Mouse (Mus musculus): ENCODE measurements around the gene Uvrag. TPM values are rescaled to one million over a fixed set of nuclear protein-coding genes. Genes with fewer than 3 reads are reported as not detected.

Uvrag gene
- 10.5 and 32.4 TPM in 2 replicates for total RNA-seq (2015; ENCODE audit: low replicate concordance)
- 9.6 and 15.6 TPM in 2 replicates for total RNA-seq (2017; ENCODE audit: low replicate concordance)

GRCm38 (mm10) chr7:99140984-99141918 is at the start of gene Uvrag:
TSS of gene Uvrag (minus strand) at chr7:99141141.
- ATAC-seq (replicated peaks; ENCODE audit: low FRiP score, poor library complexity, severe bottlenecking) = peak; percentile 98

- ATAC-seq (replicated peaks; ENCODE audit: low FRiP score, poor library complexity, severe bottlenecking) = no peak
Measured at GRCm38 (mm10) chr7:99189885-99190284, 48.9 kb upstream of the Uvrag start.

GRCm38 (mm10) chr7:99188630-99189029 is 47.7 kb upstream of the Uvrag start:
- ATAC-seq (replicated peaks; ENCODE audit: low FRiP score, poor library complexity, severe bottlenecking) = no peak

- no peak for ATAC-seq (replicated peaks; ENCODE audit: low FRiP score, poor library complexity, severe bottlenecking)
Measured at GRCm38 (mm10) chr7:99187451-99187850, 46.5 kb upstream of the Uvrag start.

- ATAC-seq (replicated peaks; ENCODE audit: low FRiP score, poor library complexity, severe bottlenecking) = no peak
Measured at GRCm38 (mm10) chr7:99185405-99185804, 44.5 kb upstream of the Uvrag start.

- ATAC-seq (replicated peaks; ENCODE audit: low FRiP score, poor library complexity, severe bottlenecking) = no peak
Measured at GRCm38 (mm10) chr7:99183751-99184150, 42.8 kb upstream of the Uvrag start.

- peak; percentile 70 for ATAC-seq (replicated peaks; ENCODE audit: low FRiP score, poor library complexity, severe bottlenecking)
Measured at GRCm38 (mm10) chr7:99182432-99183172, 41.7 kb upstream of the Uvrag start, which contains the start of gene Dgat2. TSS of gene Dgat2 (minus strand) at chr7:99182719.

- ATAC-seq (replicated peaks; ENCODE audit: low FRiP score, poor library complexity, severe bottlenecking) = no peak
Measured at GRCm38 (mm10) chr7:99181619-99182431, 40.9 kb upstream of the Uvrag start.

GRCm38 (mm10) chr7:99180162-99180561 is 39.2 kb upstream of the Uvrag start:
- ATAC-seq (replicated peaks; ENCODE audit: low FRiP score, poor library complexity, severe bottlenecking) = no peak

GRCm38 (mm10) chr7:99179271-99179670 is 38.3 kb upstream of the Uvrag start:
- ATAC-seq (replicated peaks; ENCODE audit: low FRiP score, poor library complexity, severe bottlenecking) = no peak

GRCm38 (mm10) chr7:99177386-99177785 is 36.4 kb upstream of the Uvrag start:
- no peak for ATAC-seq (replicated peaks; ENCODE audit: low FRiP score, poor library complexity, severe bottlenecking)

- ATAC-seq (replicated peaks; ENCODE audit: low FRiP score, poor library complexity, severe bottlenecking) = no peak
Measured at GRCm38 (mm10) chr7:99175666-99176065, 34.7 kb upstream of the Uvrag start.

- ATAC-seq (replicated peaks; ENCODE audit: low FRiP score, poor library complexity, severe bottlenecking) = no peak
Measured at GRCm38 (mm10) chr7:99175118-99175517, 34.2 kb upstream of the Uvrag start.

GRCm38 (mm10) chr7:99174006-99174405 is 33.1 kb upstream of the Uvrag start:
- no peak for ATAC-seq (replicated peaks; ENCODE audit: low FRiP score, poor library complexity, severe bottlenecking)

GRCm38 (mm10) chr7:99172898-99173297 is 32.0 kb upstream of the Uvrag start:
- ATAC-seq (replicated peaks; ENCODE audit: low FRiP score, poor library complexity, severe bottlenecking) = no peak

- no peak for ATAC-seq (replicated peaks; ENCODE audit: low FRiP score, poor library complexity, severe bottlenecking)
Measured at GRCm38 (mm10) chr7:99171730-99172463, 31.0 kb upstream of the Uvrag start.

GRCm38 (mm10) chr7:99170519-99170918 is 29.6 kb upstream of the Uvrag start:
- no peak for ATAC-seq (replicated peaks; ENCODE audit: low FRiP score, poor library complexity, severe bottlenecking)

GRCm38 (mm10) chr7:99169717-99170403 is 28.9 kb upstream of the Uvrag start:
- ATAC-seq (replicated peaks; ENCODE audit: low FRiP score, poor library complexity, severe bottlenecking) = no peak

GRCm38 (mm10) chr7:99168756-99169155 is 27.8 kb upstream of the Uvrag start:
- ATAC-seq (replicated peaks; ENCODE audit: low FRiP score, poor library complexity, severe bottlenecking) = no peak

Data from erythroid progenitor cell, adult 5-6 weeks (primary cell).